Comparison of ENCODE assay signal across 7 mouse cellular contexts in genomic region chr1:74600501-74601266, GRCm38 (mm10). TPM values are rescaled to one million over a fixed set of nuclear protein-coding genes. Genes with fewer than 3 reads are reported as not detected.
DNase-seq lines count a peak whose midpoint lies in the region; ATAC-seq lines count a peak whose summit lies in the region.

No protein-coding gene starts in this region.

- H3K9me3 ChIP-seq in limb, embryonic 13.5 days: no peaks in the 10 kb centered on the region
- no peaks in the 10 kb centered on the region for H3K9me3 ChIP-seq in neural tube, embryonic 13.5 days

- peak overlapping the region; percentile 94 for H3K9ac ChIP-seq in limb, embryonic 13.5 days
- peak overlapping the region; percentile 89 for H3K9ac ChIP-seq in neural tube, embryonic 13.5 days

- peak overlapping the region; percentile 89 for H3K4me2 ChIP-seq in limb, embryonic 13.5 days (replicated peaks)
- H3K4me2 ChIP-seq in neural tube, embryonic 13.5 days: peak overlapping the region; percentile 90

- H3K27me3 ChIP-seq in limb, embryonic 13.5 days: no peaks in the 10 kb centered on the region
- no peaks in the 10 kb centered on the region for H3K27me3 ChIP-seq in neural tube, embryonic 13.5 days

- no peak overlapping the region for H3K27ac ChIP-seq in limb, embryonic 13.5 days
- peak overlapping the region; percentile 67; the same call in 1 of the 2 replicates for H3K27ac ChIP-seq in neural tube, embryonic 13.5 days (replicated peaks)

- 7% methylated on average over 26 of the region's 26 CpGs for WGBS in limb, embryonic 13.5 days
- WGBS in neural tube, embryonic 13.5 days: 9% methylated on average over 26 of the region's 26 CpGs

- DNase-seq in retina, embryonic 14.5 days (ENCODE audit: low spot score): peak; percentile 11
- no peak for DNase-seq in retina, postnatal 1 day
- DNase-seq in urinary bladder, postnatal 36 days (ENCODE audit: low spot score in 2 of 2): no peak
- no peak for DNase-seq in right cerebral cortex, postnatal 14 days

- H3K36me3 ChIP-seq in limb, embryonic 13.5 days: peaks cover 48% of the 10 kb centered on the region
- H3K36me3 ChIP-seq in neural tube, embryonic 13.5 days: peaks cover 60% of the 10 kb centered on the region

- H3K4me3 ChIP-seq in limb, embryonic 13.5 days: peak overlapping the region; percentile 92
- H3K4me3 ChIP-seq in neural tube, embryonic 13.5 days: peak overlapping the region; percentile 92

- peak; percentile 70 for ATAC-seq in erythroblast, adult 5-6 weeks (replicated peaks; ENCODE audit: low FRiP score, poor library complexity, severe bottlenecking)
- ATAC-seq in limb, embryonic 13.5 days (ENCODE audit: low FRiP score, low read depth): peak; percentile 71
- ATAC-seq in neural tube, embryonic 13.5 days (ENCODE audit: low read depth): peak; percentile 75

- peaks cover 13% of the 10 kb centered on the region for H3K4me1 ChIP-seq in limb, embryonic 13.5 days
- peaks cover 22% of the 10 kb centered on the region for H3K4me1 ChIP-seq in neural tube, embryonic 13.5 days (replicated peaks)

RNA-seq across cellular contexts. Expression of gene Rnf25, which starts 0.5 kb away (rescaled TPM):
- 4.4 and 8.4 TPM in 2 replicates for total RNA-seq in erythroblast, adult 5-6 weeks (2015; ENCODE audit: low replicate concordance)
- 3.5 and 18.1 TPM in 2 replicates for total RNA-seq in erythroblast, adult 5-6 weeks (2017; ENCODE audit: low replicate concordance)
- 41.6 and 45.9 TPM in 2 replicates for polyA plus RNA-seq in limb, embryonic 13.5 days (2015; fragmentation: Nextera tagmentation; extraction: Ambion mirVana)
- 42.7 and 44.6 TPM in 2 replicates for polyA plus RNA-seq in neural tube, embryonic 13.5 days (2015; fragmentation: Nextera tagmentation; extraction: Ambion mirVana)

RNA-seq across cellular contexts. Expression of gene Stk36, which starts 0.6 kb away (rescaled TPM):
- not detected in 2 replicates for total RNA-seq in erythroblast, adult 5-6 weeks (2015; ENCODE audit: low replicate concordance)
- total RNA-seq in erythroblast, adult 5-6 weeks (2017; ENCODE audit: low replicate concordance): 0.42 TPM in 1 of 2 replicates, not detected in the other
- 9.6 and 10.9 TPM in 2 replicates for polyA plus RNA-seq in limb, embryonic 13.5 days (2015; fragmentation: Nextera tagmentation; extraction: Ambion mirVana)
- 16.5 and 19.7 TPM in 2 replicates for polyA plus RNA-seq in neural tube, embryonic 13.5 days (2015; fragmentation: Nextera tagmentation; extraction: Ambion mirVana)

RNA-seq across cellular contexts. Expression of gene Bcs1l, which starts 12.6 kb away (rescaled TPM):
- total RNA-seq in erythroblast, adult 5-6 weeks (2015; ENCODE audit: low replicate concordance): 0.77 and 1.5 TPM in 2 replicates
- 0.51 and 2.4 TPM in 2 replicates for total RNA-seq in erythroblast, adult 5-6 weeks (2017; ENCODE audit: low replicate concordance)
- polyA plus RNA-seq in limb, embryonic 13.5 days (2015; fragmentation: Nextera tagmentation; extraction: Ambion mirVana): 16.5 and 16.6 TPM in 2 replicates
- polyA plus RNA-seq in neural tube, embryonic 13.5 days (2015; fragmentation: Nextera tagmentation; extraction: Ambion mirVana): 21.7 and 22.2 TPM in 2 replicates

RNA-seq across cellular contexts. Expression of gene Zfp142, which starts 12.6 kb away (rescaled TPM):
- total RNA-seq in erythroblast, adult 5-6 weeks (2015; ENCODE audit: low replicate concordance): 4.6 and 5.2 TPM in 2 replicates
- total RNA-seq in erythroblast, adult 5-6 weeks (2017; ENCODE audit: low replicate concordance): 2.8 and 4.7 TPM in 2 replicates
- polyA plus RNA-seq in limb, embryonic 13.5 days (2015; fragmentation: Nextera tagmentation; extraction: Ambion mirVana): 8.1 TPM in 2 replicates
- polyA plus RNA-seq in neural tube, embryonic 13.5 days (2015; fragmentation: Nextera tagmentation; extraction: Ambion mirVana): 6.7 and 7.5 TPM in 2 replicates

RNA-seq across cellular contexts. Expression of gene Usp37, which starts 56.6 kb away (rescaled TPM):
- total RNA-seq in erythroblast, adult 5-6 weeks (2015; ENCODE audit: low replicate concordance): 7.1 and 9.8 TPM in 2 replicates
- total RNA-seq in erythroblast, adult 5-6 weeks (2017; ENCODE audit: low replicate concordance): 12.4 and 28.7 TPM in 2 replicates
- 37.2 and 40.3 TPM in 2 replicates for polyA plus RNA-seq in limb, embryonic 13.5 days (2015; fragmentation: Nextera tagmentation; extraction: Ambion mirVana)
- 24.1 and 25.0 TPM in 2 replicates for polyA plus RNA-seq in neural tube, embryonic 13.5 days (2015; fragmentation: Nextera tagmentation; extraction: Ambion mirVana)
